Mouse (Mus musculus) cerebellum, adult 2 months (tissue): ENCODE data around the gene Ttc6. TPM values are rescaled to one million over a fixed set of nuclear protein-coding genes. Genes with fewer than 3 reads are reported as not detected.
A peak's percentile ranks its signal among the peaks of the same experiment; 100 is the strongest.

Experiments
- DNase-seq, 2 experiments: peaks; one replicate each; pipeline ENCODE4 v3.0.0; 2021
- H3K27ac ChIP-seq: fragments of 200-500 bp; 2 replicates; pipeline ENCODE4 v1.5.1; 2012; ENCODE audit warnings: low read length, control low read depth, inconsistent platforms; ENCODE audit not compliant: insufficient read depth
- H3K27me3 ChIP-seq: fragments of 200-500 bp; 2 replicates; pipeline ENCODE4 v1.6.1; 2012; ENCODE audit warnings: inconsistent platforms, mild to moderate bottlenecking, low read length, moderate library complexity; ENCODE audit not compliant: control insufficient read depth, insufficient read depth
- H3K4me1 ChIP-seq: fragments of 200-500 bp; 2 replicates; pipeline ENCODE4 v1.6.1; 2011; ENCODE audit warnings: low read length; ENCODE audit not compliant: control insufficient read depth, insufficient read depth
- H3K4me3 ChIP-seq: fragments of 200-500 bp; replicated peaks from 2 replicates; pipeline ENCODE3; 2011; ENCODE audit warnings: mild to moderate bottlenecking, low read depth, low read length, control low read depth; ENCODE audit not compliant: insufficient read depth
- CTCF ChIP-seq: fragments of 200-500 bp; IDR thresholded peaks from 2 replicates; pipeline ENCODE4 v1.5.1; 2011; ENCODE audit warnings: low read depth, mild to moderate bottlenecking, control low read depth, low read length, moderate library complexity, borderline replicate concordance; ENCODE audit not compliant: insufficient read depth
- POLR2A ChIP-seq: fragments of 200-500 bp; IDR thresholded peaks from 2 replicates; pipeline ENCODE4 v1.6.1; 2011; ENCODE audit warnings: low read length, control low read depth, borderline replicate concordance; ENCODE audit not compliant: insufficient read depth
- WGBS: fragments of 180-500 bp; shearing (Covaris S2); methylation state at CpG from one replicate; pipeline ENCODE4 v1.1.7; 2018; 5-methylcytosine and 5-hydroxymethylcytosine counted together
- polyA plus RNA-seq: library from polyadenylated mRNA; depleted of rRNA; stranded (reverse); fragments of >200 nt; gene quantifications from 2 replicates; pipeline ENCODE4 v1.2.3, GENCODE M21; 2012; rRNA removed

Ttc6 gene
- polyA plus RNA-seq, 1 experiment, result not detected

- H3K4me1 ChIP-seq, result 0 out of 2 replicates have a peak, but pooled peaks cover 2% of the 10 kb centered on the region
- no peak for TF ChIP-seq POLR2A
- TF ChIP-seq CTCF, result no peak
- no peak for DNase-seq
- H3K27ac ChIP-seq, result no peak overlapping the region
- no peaks in the 10 kb centered on the region for H3K27me3 ChIP-seq
- 5% methylated on average over 12 of the region's 12 CpGs for WGBS
- H3K4me3 ChIP-seq, result no peak overlapping the region
Observed at GRCm38 (mm10) chr12:57776290-57776997, 212.5 kb downstream of the Ttc6 start.

DNA sequence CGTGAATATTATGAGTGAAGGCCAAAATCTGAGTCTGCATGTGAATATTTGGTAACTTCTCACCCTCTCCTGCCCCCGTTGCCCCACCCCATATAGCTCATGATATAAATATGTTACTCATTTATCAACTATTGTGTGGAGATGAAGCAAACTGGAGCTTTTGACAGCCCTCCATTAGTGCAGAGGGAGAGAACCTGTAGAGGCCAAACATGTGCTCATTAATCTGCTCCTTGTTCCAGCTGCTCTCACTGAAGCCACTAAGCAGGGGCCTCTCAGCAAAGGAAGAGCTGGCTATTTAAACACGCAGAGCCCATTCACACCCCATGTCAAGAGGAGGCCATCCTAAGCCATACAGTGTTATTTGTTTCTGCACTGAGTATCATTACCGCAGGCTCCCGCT, 218.0 kb downstream of the Ttc6 start:
- WGBS, result 83% methylated on average over 5 of the region's 5 CpGs
- Histone ChIP-seq H3K4me3 (no peak overlapping the region), H3K27me3 (no peaks in the 10 kb centered on the region), H3K4me1 (no peaks in the 10 kb centered on the region), H3K27ac (no peak overlapping the region)
- DNase-seq, result no peak
- TF ChIP-seq POLR2A, result no peak
- TF ChIP-seq CTCF, result no peak

DNA sequence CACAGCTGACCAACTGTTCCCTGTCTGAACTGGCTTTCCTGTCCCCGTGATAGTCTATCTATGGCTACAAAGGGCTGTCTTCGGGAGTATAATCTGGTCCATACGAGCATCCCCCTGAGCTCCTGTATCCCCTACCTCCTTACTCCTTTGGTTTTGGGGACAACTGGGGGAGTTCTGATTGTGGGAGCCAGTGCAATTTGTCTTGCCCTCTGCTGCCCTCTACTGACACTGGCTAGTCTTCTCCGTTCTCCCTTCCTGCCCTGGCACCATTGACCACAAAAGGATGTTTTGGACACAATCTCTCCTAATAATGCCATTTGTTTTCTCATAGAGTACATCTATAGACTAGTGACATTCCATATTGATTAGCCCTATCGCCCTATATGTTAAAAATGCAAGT, 223.6 kb downstream of the Ttc6 start:
- no peak overlapping the region for H3K27ac ChIP-seq
- H3K27me3 ChIP-seq, result no peaks in the 10 kb centered on the region
- no peak overlapping the region for H3K4me3 ChIP-seq
- no peaks in the 10 kb centered on the region for H3K4me1 ChIP-seq
- TF ChIP-seq POLR2A, result no peak
- peak; percentile 58; the same call in 1 of the 2 replicates for TF ChIP-seq CTCF
- 22% methylated on average over 5 of the region's 5 CpGs for WGBS
- DNase-seq, result no peak

Other genes with a start within 250 kb of the Ttc6 start
- 0.03 TPM in 1 of 2 replicates, not detected in the other for gene Foxa1, start 17.2 kb upstream of the Ttc6 start, polyA plus RNA-seq